Mouse (Mus musculus): ENCODE measurements at regions not wholly inside any gene's neighbourhood (a gene's known extent, or its start where the extent isn't known, plus 50 kb on each side); places are given as distances from the start of the nearest gene placed in this dataset.
A peak's percentile ranks its signal among the peaks of the same experiment; 100 is the strongest.

- Histone ChIP-seq H3K36me3 (replicated peaks) (no peaks in the 10 kb centered on the region), H3K4me1 (peaks cover 8% of the 10 kb centered on the region), H3K4me3 (no peak overlapping the region), H3K27ac (no peak overlapping the region), H3K9me3 (no peaks in the 10 kb centered on the region; the same call in 1 of the 2 replicates), H3K27me3 (ENCODE audit: poor library complexity, severe bottlenecking) (no peaks in the 10 kb centered on the region; the same call in 1 of the 2 replicates)
- 92% methylated on average over 5 of the region's 5 CpGs for WGBS
- DNase-seq (ENCODE audit: extremely low spot score, low spot score) = no peak
Measured at GRCm38 (mm10) chr1:179906115-179906514, 54.2 kb upstream of the Cdc42bpa start.

- WGBS = 93% methylated on average over 6 of the region's 6 CpGs
- Histone ChIP-seq H3K27me3 (ENCODE audit: poor library complexity, severe bottlenecking) (no peaks in the 10 kb centered on the region), H3K27ac (no peak overlapping the region), H3K4me3 (no peak overlapping the region), H3K9me3 (peaks cover 3% of the 10 kb centered on the region; the same call in 1 of the 2 replicates), H3K36me3 (replicated peaks) (no peaks in the 10 kb centered on the region), H3K4me1 (no peaks in the 10 kb centered on the region)
- no peak for DNase-seq (ENCODE audit: extremely low spot score, low spot score)
Measured at GRCm38 (mm10) chr1:179892711-179893110, 67.6 kb upstream of the Cdc42bpa start.

GRCm38 (mm10) chr1:179887921-179888320 is 72.4 kb upstream of the Cdc42bpa start:
- Histone ChIP-seq H3K9me3 (no peaks in the 10 kb centered on the region), H3K27ac (no peak overlapping the region), H3K36me3 (replicated peaks) (no peaks in the 10 kb centered on the region), H3K4me3 (no peak overlapping the region), H3K27me3 (ENCODE audit: poor library complexity, severe bottlenecking) (no peaks in the 10 kb centered on the region), H3K4me1 (peaks cover 3% of the 10 kb centered on the region)
- DNase-seq (ENCODE audit: extremely low spot score, low spot score) = no peak
- 84% methylated on average over 9 of the region's 9 CpGs for WGBS

- Histone ChIP-seq H3K9me3 (no peaks in the 10 kb centered on the region), H3K36me3 (replicated peaks) (no peaks in the 10 kb centered on the region), H3K4me1 (peaks cover 6% of the 10 kb centered on the region), H3K27ac (no peak overlapping the region), H3K4me3 (no peak overlapping the region), H3K27me3 (ENCODE audit: poor library complexity, severe bottlenecking) (no peaks in the 10 kb centered on the region)
- 84% methylated on average over 5 of the region's 5 CpGs for WGBS
- no peak for DNase-seq (ENCODE audit: extremely low spot score, low spot score)
Measured at GRCm38 (mm10) chr1:179881222-179881621, 77.7 kb upstream of the Ahctf1 start.

DNA sequence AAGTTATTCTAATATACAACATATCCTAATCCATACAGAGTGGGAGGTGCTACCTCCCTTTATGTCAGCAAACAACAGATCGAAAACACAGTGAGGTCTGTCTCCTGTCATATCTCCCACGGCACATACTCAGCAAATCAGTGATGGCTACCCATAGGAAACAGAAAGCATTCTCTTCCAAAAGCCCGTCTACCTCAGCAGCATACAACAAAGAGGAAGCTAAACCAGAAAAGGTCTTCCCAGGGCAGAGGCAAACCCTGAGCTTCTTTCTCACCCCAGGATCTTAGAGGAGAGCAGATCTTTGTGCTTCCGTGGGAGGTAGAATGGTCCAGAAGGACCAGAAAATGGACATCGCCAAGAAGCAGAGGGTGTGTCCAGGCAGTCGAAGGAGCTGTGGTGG is 74.4 kb upstream of the Ahctf1 start:
- H3K27me3 ChIP-seq (ENCODE audit: poor library complexity, severe bottlenecking) = no peaks in the 10 kb centered on the region
- H3K4me3 ChIP-seq = no peak overlapping the region
- no peaks in the 10 kb centered on the region for H3K9me3 ChIP-seq
- 93% methylated on average over 6 of the region's 6 CpGs for WGBS
- H3K4me1 ChIP-seq = peaks cover 3% of the 10 kb centered on the region
- H3K27ac ChIP-seq = no peak overlapping the region
- DNase-seq (ENCODE audit: extremely low spot score, low spot score) = no peak
- H3K36me3 ChIP-seq (replicated peaks) = no peaks in the 10 kb centered on the region

DNA sequence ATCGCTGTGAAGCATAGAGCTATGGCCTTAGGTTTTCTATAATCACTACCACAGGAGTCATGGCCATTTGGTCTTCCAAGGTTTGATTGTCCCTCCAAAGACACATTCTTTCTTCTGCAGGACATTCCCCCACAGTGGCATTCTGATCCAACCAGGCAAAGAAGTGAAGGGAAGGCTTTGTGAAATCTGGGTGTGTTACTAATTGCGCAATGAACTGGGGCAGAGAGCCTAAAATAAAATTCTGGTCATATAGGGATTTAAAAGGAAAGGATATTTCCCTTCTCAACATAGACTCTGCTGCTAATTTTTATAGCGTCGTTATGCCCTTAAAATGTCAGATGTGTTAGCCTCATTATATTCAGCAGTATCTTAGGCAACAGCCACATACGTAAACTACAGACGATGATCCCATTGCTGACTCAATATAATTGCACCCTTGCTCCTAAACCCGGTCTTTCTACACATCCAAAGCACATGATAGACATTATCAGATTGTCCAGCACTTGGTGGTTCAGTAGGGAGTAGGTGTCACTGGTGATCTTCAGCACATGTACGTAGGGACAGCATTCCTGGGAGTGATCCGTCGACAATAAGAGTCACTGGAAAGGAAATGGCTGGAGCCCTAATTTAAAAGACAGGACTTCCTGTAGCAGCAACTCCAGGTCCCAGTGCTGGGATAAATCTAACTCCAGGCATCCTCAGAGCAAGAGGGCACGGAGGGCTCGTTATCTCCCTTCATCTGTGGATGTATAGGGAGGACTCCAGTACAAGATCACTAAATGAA is 70.5 kb upstream of the Ahctf1 start:
- Histone ChIP-seq H3K9me3 (no peaks in the 10 kb centered on the region), H3K27me3 (ENCODE audit: poor library complexity, severe bottlenecking) (no peaks in the 10 kb centered on the region), H3K4me1 (no peaks in the 10 kb centered on the region), H3K4me3 (no peak overlapping the region), H3K27ac (no peak overlapping the region), H3K36me3 (replicated peaks) (no peaks in the 10 kb centered on the region)
- WGBS = 87% methylated on average over 12 of the region's 12 CpGs
- no peak for DNase-seq (ENCODE audit: extremely low spot score, low spot score)

- Histone ChIP-seq H3K27me3 (ENCODE audit: poor library complexity, severe bottlenecking) (no peaks in the 10 kb centered on the region), H3K4me1 (no peaks in the 10 kb centered on the region), H3K9me3 (no peaks in the 10 kb centered on the region), H3K36me3 (replicated peaks) (no peaks in the 10 kb centered on the region), H3K27ac (no peak overlapping the region), H3K4me3 (no peak overlapping the region)
- 82% methylated on average over 3 of the region's 3 CpGs for WGBS
- no peak for DNase-seq (ENCODE audit: extremely low spot score, low spot score)
Measured at GRCm38 (mm10) chr1:179871961-179872360, 68.5 kb upstream of the Ahctf1 start.

GRCm38 (mm10) chr1:179868656-179869055 is 65.2 kb upstream of the Ahctf1 start:
- no peaks in the 10 kb centered on the region for H3K27me3 ChIP-seq (ENCODE audit: poor library complexity, severe bottlenecking)
- 94% methylated on average over 9 of the region's 9 CpGs for WGBS
- H3K36me3 ChIP-seq (replicated peaks) = no peaks in the 10 kb centered on the region
- H3K27ac ChIP-seq = no peak overlapping the region
- DNase-seq (ENCODE audit: extremely low spot score, low spot score) = no peak
- no peak overlapping the region for H3K4me3 ChIP-seq
- H3K4me1 ChIP-seq = peaks cover 12% of the 10 kb centered on the region; the same call in 1 of the 2 replicates
- no peaks in the 10 kb centered on the region for H3K9me3 ChIP-seq

- Histone ChIP-seq H3K27ac (no peak overlapping the region), H3K4me1 (peaks cover 20% of the 10 kb centered on the region; the same call in 1 of the 2 replicates), H3K4me3 (no peak overlapping the region), H3K9me3 (no peaks in the 10 kb centered on the region), H3K27me3 (ENCODE audit: poor library complexity, severe bottlenecking) (no peaks in the 10 kb centered on the region), H3K36me3 (replicated peaks) (no peaks in the 10 kb centered on the region)
- DNase-seq (ENCODE audit: extremely low spot score, low spot score) = no peak
- WGBS = 87% methylated on average over 4 of the region's 4 CpGs
Measured at GRCm38 (mm10) chr1:179867493-179867892, 64.0 kb upstream of the Ahctf1 start.

DNA sequence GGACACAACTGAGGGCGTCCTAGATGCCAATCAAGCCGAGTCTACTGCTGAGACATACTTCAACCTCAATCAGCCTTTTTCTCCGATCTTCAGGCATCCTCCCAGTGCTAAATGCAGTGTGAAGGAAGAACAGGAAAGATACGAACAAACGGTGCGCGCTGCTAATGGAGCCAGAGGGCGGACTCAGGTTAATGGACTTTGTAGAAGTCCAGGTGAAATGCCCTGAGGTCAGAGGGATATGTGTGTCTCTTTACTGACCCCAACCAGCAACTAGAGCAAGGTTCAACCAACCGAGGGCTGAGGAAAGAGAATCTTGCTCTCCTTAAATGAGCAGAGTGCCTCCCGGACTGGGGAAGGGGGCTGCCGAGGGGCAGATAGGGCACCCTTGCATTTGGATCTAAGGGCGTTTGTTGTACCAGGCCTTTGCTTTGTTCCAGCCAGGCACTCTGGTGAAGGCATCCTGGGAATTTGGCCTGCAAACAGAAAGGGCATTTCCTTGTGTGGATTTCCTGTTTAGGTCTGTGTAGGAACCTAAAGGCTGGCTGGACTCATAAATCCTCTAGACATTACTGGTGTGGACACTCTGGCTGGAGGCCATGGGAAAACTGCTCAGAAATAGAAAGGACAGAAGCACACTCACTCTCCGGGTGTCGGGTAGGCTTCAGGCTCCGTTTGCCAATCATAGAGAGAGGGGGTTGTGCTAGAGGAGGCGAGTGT is 62.7 kb upstream of the Ahctf1 start:
- peak overlapping the region; percentile 27; the same call in 1 of the 2 replicates for H3K27ac ChIP-seq
- DNase-seq (ENCODE audit: extremely low spot score, low spot score) = no peak
- WGBS = 79% methylated on average over 16 of the region's 16 CpGs

DNA sequence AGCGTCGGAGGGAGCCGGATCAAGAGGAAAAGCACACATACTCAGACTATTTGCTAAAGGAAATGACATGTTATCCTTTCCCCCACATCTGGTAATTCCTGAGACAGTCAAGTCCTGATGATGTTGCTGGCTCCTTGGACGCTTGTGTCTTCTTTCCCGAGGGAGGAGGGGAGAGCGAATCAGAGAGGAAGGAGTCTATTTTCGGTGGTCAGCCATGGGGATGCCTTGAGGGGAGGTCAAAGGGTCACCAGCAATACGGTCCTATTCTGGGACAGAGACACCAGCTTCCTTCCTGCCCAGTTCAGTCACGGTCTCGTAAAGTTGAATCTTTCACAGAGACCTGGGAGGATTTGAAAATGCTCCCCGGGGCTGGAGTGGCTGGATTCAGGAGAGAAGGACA is 62.1 kb upstream of the Ahctf1 start:
- Histone ChIP-seq H3K4me1 (peaks cover 20% of the 10 kb centered on the region; the same call in 1 of the 2 replicates), H3K4me3 (no peak overlapping the region), H3K27me3 (ENCODE audit: poor library complexity, severe bottlenecking) (no peaks in the 10 kb centered on the region), H3K27ac (peak overlapping the region; percentile 27; the same call in 1 of the 2 replicates), H3K9me3 (no peaks in the 10 kb centered on the region), H3K36me3 (replicated peaks) (no peaks in the 10 kb centered on the region)
- WGBS = 62% methylated on average over 11 of the region's 11 CpGs
- DNase-seq (ENCODE audit: extremely low spot score, low spot score) = no peak

More for the DNA sequence above, 62.7 kb upstream of the Ahctf1 start:
- Histone ChIP-seq H3K4me3 (no peak overlapping the region), H3K9me3 (no peaks in the 10 kb centered on the region), H3K4me1 (peaks cover 20% of the 10 kb centered on the region; the same call in 1 of the 2 replicates), H3K27me3 (ENCODE audit: poor library complexity, severe bottlenecking) (no peaks in the 10 kb centered on the region), H3K36me3 (replicated peaks) (no peaks in the 10 kb centered on the region)

GRCm38 (mm10) chr1:179864537-179865226 is 61.2 kb upstream of the Ahctf1 start:
- Histone ChIP-seq H3K4me1 (peaks cover 22% of the 10 kb centered on the region; the same call in 1 of the 2 replicates), H3K4me3 (no peak overlapping the region), H3K36me3 (replicated peaks) (no peaks in the 10 kb centered on the region), H3K27me3 (ENCODE audit: poor library complexity, severe bottlenecking) (no peaks in the 10 kb centered on the region), H3K27ac (no peak overlapping the region), H3K9me3 (no peaks in the 10 kb centered on the region)
- DNase-seq (ENCODE audit: extremely low spot score, low spot score) = no peak
- WGBS = 90% methylated on average over 5 of the region's 5 CpGs

All from forebrain, embryonic 10.5 days (tissue).